Mouse (Mus musculus): ENCODE data around the gene Ctrc. TPM values are rescaled to one million over a fixed set of nuclear protein-coding genes. Genes with fewer than 3 reads are reported as not detected.

The Ctrc gene
- not detected for polyA plus RNA-seq (2017; shearing (Covaris generic))

DNA sequence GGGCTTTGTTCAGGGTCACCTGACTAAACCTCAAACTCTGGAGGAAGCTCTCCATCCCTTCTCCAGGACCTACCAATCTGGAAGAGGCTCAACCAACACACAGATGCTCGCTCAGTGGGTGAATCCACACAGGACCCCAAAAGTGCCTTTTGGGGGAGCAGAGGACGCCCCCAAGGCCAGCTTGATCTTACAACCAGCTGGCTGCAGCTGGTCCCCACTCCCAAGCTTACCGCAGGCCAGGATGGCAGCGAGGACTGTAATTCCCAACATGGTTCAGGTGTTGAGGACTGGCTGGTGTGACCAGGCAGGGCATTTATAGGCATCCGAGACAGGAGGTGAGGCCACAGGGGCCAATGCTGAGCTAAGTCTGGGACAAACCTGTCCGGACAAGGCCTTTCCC lies at the start of gene Ctrc:
Gene Ctrc (minus strand): TSS at position 361 of the 400 bp plus-strand sequence.
- ATAC-seq = no peak

DNA sequence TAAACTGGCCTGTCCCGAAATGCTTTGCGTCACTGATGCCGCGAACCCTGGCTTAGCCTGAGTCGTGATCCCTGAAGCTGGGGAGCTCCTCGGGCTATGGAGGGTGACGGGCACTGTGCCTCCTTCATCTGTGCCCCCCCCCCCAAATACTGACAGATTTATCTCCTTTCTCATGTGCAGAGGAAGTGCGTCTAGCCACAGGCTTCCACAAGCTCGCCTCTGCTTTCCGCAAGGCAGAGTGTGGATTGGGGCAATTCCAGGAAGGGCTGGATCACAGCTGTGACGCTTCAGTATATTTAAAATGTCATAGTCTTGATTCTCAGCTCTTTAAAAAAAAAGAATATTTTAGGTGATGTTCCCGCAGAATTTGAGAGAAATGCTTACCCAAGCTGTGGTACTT lies 49.6 kb upstream of the Ctrc start:
- no peak for ATAC-seq

DNA sequence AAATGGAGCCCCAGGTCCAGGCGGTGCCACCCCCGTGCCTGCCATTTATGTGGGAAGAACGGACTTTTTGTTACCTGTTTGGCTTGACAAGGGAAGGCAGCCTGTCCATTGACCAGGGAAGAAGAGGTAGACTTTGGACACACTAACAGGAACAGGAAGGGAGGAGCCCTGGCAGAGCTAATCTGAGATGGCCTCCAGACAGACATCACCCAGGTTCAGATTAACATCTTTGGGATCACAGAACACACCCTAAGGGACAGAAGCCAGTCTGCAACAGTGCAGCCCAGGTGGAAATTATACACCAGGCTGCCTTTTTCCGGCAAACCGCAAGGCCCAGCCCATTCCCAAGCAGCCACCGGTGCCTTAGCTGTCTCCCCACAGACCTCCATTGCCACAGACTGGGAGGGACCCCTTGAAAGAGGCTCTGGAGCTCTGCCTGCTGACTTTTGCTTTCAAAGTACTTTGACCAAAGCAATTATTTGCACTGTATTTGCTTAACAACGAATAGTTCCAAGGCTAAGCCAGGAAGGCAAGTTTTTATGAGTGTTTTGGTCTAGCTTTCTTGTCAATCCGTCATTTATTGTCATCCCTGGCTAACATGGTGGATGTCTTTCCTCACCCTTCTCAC lies 47.1 kb upstream of the Ctrc start:
- ATAC-seq = no peak

DNA sequence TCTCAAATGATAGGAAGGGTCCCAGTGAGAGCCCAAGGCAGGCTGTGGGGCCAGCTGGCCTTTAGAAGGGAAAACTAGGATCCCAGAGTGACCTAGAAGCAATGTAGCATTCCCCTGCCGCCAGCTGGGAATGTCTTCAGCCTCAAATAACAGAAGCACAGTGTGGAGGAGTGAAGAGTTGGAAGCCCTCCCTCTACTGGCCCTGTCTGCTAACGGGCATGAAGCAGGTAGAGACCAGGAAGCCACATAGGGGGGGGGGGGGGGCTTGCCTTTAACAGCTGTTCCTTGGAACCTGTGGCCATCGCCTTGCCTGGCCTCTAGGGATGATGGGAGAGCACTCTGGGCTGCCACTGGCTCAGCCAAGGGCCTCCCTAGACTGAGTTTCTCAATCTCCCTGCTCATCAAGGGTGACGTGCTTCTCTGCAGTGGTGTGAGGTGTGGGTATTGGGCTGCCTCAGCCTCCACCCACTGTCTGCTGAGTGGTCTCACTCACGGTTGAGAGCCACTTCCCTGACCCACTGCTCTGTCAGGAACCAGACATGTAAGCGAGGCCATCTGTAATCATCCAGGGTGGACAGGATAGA lies 40.3 kb upstream of the Ctrc start:
- ATAC-seq = no peak

DNA sequence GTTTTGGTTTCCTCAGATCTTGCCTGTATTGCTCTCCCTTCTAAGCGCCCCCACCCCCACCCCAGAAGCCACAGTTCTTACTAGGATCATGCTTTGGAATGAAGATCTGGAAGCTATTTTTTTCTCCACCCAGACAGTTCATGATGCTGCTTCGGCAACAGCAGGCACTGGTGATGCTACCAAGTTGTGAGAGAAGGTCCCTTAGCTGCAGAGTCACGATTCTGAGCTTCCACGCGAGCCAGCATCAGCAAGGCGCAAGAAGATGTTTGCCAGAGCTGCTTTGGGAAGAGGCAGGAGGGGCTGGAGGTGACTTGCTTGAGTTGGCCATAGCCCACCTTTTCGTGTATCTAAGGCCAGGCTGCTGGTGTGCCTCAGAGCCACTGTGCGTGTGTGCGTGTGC lies 39.3 kb upstream of the Ctrc start:
- no peak for ATAC-seq

DNA sequence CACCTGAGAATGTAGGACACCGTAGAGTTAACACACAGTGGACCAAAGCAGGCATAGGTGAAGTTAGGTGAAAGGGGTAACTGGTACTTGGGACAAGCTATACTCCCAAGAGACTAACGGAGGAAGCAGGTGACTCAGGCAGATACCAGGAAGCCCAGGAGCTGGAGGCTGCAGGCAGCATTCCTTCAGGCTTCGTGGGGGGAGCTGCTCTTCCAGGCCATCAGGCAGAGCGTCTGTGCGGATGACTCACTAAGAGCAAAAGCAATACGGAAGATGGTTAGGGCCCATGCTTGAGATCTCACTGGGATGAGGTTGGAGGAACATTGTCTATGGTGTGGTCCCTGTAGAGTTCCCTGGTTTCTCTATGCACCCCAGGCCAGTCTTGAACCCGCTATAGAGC lies 36.7 kb upstream of the Ctrc start:
- no peak for ATAC-seq

DNA sequence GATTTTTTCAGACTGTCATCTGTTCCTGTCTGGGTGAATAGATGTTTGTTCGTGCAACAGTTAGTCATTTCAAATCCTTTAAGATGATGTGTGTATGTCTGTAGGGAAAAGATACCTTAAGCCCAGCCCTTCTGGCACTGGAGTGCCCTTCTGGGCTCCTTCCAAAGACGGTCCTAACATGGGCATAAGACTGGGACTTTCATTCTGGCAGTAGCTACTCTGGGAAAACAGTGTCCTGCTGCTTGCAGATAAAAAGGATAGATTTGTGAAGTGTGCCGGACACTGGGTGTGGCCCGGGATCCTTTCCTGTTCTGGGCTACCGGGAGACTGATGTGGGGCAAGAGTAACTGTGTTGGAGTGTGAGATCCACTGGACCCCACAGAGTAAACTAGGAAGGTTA lies 35.8 kb upstream of the Ctrc start:
- no peak for ATAC-seq

DNA sequence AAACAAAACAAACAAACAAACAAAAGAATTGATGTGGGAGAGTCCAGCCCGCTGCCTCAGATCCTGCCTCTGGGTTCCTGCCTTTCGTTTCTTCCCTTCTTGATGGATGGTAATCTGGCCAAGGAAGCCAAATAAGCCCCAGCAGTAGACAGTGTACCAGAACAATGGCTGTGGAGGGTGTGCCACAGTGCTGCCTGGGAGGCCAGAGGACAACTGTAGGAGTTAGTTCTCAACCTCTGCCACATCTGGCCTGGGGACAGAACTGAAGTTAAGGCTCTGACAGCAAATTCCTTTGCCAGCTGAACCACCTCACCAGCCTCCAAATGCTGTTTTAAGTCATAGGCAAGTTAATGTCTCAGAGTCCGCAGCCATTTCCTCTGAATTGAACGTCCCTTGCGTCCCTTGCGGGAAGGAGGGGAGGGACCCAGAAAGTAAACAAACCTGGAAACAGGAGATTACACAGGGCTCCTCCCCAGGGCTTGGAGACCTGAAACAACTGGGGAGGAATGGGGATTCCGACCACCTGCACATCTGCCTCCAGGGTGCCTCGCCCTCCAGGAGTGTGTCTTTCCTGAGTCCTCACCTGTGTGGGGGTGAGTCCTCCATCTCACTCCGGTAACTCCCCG lies 35.2 kb upstream of the Ctrc start:
- no peak for ATAC-seq

DNA sequence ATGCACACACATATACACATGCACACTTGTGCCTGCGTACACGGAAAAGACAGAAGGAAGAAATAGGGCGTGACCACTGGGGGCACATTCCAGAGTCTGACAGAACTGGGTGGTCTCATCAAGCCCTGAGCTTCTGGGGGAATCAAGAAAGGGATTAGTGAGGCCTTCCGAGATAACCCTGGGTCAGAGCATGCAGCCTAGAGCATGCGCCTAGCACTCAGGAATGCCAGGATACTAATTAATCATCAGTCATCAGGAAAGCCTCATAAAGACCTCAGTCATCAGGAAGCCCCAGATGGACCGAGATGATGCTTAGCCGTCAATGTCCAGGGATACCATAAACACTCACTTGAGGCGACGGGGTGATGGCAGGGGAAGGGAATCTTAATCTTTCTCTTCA lies 33.7 kb upstream of the Ctrc start:
- no peak for ATAC-seq

DNA sequence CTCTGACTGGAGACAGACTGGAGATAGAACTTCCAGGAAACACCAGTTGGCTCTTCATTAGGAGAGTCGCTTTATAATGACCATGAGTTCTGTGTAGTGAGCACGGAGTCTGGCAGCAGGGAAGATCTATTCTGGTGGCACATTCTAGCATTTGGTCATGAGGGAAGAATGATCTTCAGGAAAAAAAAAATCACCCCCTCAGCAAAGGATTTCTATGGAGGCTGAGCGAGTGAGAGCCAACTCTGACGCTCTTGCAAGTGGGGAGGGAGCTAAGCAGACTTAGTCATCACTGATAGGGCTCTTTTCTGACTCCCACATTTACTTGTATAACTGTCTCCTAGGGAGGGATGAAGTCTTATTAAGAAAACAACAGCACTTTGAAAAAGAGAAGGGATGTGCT lies 32.9 kb upstream of the Ctrc start:
- ATAC-seq = no peak

DNA sequence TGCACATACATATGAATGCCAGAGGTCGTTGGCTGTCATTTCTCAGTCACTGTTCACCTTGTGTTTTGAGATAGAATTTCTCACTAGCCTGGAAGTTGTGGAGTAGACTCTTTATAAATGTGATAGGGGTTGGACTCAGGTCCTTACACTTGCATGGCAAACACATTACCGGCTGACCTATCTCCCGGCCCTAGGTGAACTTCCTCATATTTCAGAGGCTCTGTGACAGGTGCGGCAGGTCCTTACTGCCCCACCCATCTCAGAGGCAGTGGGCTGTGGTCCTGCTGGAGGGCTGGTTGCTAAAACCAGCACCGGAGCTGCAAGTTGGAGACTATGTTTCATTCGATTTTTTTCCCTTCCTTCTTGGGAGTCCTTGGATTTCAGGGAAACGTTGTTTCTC lies 32.5 kb upstream of the Ctrc start:
- ATAC-seq = no peak

DNA sequence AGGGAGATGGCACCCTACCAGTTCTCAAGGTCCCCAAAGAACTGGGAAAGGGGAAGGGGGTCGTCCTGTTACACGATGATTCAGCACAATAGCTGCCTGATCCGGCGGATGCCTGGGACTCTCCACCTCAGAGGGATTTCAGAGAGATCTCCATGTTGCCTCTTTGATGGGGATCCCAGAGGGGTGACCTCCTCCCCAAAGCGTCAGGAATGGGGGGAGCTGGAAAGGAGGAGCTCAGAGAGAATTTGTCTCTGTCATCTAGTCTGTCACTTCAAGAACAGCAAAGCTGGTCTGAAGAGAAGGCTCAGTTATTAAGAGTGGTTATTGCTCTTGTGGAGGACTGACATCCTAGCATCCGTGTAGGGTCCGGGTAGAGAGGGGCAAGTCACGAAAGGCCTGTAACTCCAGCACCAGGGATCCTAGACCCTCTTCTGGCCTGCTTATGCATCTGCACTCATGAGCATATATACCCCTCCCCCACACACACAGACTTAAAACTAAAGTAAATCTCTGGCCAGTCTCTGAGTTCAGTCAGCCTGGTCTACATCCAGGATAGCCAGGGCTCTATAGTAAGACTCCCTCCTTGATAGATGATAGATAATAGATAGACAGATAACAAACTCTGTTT lies 29.4 kb upstream of the Ctrc start:
- no peak for ATAC-seq

DNA sequence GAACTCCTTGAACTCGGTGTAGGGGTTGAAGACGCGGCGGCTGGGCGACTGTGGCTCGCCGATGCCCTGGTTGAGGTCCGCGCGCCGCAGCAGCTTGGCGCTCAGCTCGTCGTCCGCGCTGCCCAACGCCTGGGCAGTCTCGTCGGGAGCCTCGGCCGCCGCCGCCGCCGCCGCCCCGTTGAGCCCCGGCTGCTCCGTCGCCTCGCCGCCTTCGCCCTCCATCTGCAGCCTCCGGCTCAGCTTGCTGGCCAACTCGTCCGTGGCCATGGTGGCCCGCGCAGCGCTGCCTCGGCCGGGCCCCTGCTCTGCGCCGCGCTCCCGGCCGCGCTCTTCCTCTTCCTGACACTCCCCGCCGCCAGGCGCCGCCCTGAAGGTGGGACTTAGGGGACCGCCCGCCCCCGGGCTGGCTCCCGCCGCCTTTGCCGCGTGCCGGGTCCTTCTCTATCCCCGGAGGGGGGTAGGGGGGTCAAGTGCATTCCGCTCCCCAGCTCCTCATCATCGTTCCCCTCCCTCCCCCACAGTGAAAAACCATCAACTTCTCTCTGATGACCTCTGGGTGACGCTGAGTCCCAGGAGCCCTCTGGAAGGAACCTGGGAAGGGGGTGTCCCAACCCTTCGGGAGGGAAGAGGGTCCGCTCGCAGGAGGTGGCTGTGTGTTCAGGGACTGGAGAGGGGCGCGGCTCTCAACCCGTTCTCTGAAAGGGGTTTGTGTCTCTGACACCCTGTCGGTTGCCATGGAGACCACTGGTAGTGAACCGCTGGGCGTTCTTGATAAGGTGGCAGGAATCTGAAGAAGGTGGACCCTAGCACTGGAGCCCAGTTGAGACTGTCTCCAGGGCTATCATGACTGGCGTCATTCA lies 28.7 kb upstream of the Ctrc start, which contains the start of gene Efhd2:
Gene Efhd2 (minus strand): TSS at position 320 of the 860 bp plus-strand sequence.
- ATAC-seq = peak; percentile 96

DNA sequence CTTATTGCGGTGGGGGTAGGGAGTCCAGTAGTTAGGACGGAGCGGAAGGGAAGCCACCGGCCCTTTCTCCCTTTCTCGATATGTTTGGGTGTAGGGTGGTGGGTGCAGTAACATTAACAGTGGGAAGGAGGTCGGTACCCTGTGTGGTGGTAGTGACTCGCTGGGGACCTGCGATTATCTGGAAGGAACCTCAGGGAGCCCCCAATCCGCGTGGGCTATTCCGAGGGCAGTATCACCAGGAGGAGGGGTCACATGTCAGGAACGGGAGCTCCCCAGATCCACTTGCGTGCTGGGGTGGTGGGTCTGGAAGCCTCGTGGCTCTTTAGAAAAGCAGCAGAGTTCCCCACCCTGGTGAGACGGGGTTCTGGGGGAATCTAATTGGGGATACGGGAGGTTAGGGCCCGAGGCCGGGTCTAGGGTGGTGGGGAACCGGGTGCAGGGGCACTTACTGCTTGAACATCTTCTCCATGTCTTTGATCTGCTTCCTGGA lies 28.0 kb upstream of the Ctrc start:
- ATAC-seq = peak; percentile 3

DNA sequence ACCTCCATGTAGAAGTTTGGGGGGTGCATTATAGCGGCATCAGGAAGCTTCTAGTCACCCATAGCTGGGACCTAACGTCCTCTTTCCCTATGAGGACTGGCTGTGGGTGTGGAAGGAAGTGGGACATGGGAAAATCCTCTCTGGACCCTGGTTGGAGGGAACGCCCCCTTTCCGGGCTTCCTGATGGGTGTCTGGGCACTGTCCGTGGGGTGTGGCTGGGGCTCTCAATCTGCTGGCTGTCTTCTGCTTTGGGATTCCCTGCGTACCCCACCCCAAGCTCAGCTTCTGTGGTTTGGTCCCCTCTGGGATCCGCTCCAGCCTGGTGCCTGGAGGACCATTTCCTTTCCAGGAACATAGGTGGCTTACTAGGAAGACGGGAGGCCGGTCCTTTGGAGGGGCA lies 26.8 kb upstream of the Ctrc start:
- no peak for ATAC-seq

DNA sequence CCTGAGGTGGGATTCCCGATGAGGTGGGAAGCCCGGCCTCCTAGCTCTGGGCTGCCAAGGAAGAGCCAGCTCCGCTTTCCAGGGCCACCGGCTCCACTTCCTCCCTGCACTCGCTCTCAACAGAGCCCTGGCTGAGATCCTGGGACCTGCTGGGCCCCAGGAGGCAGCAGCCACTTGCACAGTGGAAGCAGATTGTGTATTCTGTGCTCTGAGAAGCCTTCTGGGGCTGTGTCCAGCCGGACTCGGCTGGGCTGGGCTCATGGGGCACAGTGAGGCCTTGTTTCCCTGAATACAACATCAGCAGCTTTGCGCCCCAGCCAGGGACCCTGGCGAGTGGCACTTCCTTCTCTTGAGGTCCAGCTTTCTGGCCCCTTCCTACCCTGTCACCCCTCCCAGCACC lies 25.8 kb upstream of the Ctrc start:
- ATAC-seq = no peak

DNA sequence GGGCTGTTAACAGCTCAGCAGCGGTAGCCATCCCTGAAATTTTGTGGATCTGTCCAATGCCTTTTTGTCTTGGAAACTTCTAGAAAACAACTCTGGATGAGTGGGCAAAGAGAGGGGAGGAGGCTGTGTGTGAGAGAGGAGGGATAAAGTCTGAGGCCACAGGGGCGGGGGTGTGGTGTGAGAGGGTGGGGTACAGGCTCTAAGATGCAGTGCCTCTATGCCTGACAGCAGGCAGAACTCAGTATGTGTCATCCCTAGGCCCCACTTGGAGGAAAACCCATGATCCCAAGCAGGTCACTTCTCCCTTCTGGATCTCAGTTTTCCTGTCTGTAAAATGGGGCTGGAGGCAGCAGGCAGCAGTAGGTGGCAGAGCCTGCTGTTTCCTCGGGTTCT lies 25.2 kb upstream of the Ctrc start:
- ATAC-seq = no peak

DNA sequence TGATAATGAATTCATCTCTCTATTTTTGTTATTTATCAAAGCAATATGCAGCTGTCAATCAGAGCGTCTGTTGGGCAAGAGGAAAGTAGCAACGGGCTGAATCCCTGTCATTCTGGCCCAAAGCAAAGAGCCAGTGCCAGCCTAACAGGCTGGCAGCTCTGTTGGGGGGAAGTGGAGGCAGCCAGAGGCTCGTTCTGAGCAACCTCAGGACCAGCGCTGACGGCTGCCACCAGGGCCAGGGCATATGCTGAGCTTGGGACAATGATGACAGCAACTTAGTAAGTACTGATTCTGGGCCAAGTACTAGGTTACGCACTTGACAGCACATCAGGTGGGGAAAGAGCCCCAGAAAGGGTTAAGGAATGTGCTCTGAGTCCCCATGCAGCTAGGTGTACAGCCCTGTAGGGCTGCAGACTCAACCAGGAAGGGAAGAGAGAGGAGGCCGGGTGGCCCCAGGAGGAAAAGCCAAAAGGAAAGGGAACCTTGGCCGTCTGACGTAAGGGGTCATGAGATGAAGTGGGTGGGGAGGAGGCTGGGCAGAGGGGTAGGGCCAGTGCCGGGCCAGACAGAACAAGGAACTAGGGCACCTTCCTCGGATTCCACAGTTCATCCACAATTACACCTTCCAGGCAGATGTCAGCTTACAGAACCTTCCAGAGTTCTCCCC lies 24.6 kb upstream of the Ctrc start:
- no peak for ATAC-seq

DNA sequence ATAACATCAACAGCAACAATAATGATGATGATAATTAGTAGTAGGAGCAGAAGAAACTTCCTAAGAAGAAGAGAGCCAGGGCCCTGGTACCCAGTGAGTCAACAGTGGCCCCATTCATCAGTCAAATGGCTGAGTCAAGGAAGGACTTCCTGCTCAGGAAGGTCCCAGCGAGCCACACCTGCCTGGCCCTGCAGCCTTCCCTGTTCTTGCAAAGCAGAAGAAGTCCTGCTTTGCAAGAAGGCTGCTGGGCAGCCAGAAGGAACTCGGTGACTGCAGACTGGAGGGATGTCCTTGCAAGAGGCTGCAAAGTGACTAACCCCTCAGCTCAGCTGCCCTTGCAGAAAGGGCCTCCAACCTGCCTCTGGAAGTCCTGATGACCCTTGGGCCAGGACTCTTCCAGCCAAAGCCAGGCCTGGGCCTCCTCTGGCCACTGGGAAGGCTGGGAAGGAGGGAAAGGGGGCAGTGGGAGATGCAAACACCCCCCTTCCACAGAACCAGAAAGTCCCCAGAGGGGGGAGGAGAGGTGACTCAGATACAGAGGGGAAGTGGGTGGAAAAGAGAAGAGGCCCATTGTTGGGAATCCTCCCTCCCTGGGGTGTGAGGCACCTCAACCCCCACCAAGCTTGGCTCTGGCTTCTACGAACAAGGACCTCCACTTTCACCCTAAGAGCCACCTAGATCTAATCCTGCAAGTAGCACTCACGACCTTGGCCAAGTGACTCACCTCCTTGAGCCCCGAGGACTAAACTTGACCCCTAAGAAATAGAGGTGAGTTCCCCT lies 23.5 kb upstream of the Ctrc start:
- ATAC-seq = no peak

DNA sequence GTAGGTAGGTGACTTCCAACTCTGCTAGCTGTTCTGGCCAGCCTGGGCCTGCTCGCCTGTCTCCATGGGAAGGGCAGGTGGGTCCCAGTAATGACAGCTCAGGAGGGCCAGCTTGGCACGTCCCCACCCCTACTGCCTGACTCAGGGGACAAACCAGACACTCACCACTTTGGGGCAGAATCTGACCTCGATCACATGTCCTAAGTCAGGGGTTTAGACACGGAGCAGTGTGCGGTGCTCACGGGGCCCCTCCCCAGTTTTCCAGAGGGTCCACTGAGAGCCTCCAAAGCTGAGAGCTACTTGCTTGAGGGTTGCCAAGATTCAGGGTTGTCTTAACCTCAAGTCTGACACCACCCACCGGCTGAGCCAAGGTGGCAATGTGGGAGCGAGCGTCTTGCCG lies 21.9 kb upstream of the Ctrc start:
- no peak for ATAC-seq

DNA sequence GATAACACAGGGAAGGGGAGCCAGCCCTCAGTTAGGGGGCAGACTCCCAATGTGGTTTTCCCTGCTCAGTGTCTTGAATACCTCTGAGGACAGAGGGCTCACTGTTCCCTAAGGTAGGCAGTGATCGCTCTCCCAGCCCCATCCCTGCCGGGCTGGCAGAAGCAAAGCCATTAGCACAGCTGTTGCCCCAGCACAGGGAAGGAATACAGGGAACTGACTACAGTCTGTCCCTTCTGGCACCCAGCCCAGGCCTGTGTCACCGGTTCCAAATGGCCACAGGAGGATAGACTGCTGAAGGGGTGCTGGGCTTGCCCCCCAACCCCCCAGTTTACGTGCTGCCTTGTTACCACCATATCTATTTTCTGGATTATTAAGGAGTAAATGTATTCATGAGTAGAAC lies 21.3 kb upstream of the Ctrc start:
- no peak for ATAC-seq

Data from inflammation-experienced regulatory T-cells, adult 6 months (primary cell).